Mouse (Mus musculus) forebrain, embryonic 13.5 days (tissue): ENCODE measurements at regions not wholly inside any gene's neighbourhood (a gene's known extent, or its start where the extent isn't known, plus 50 kb on each side); places are given as distances from the start of the nearest gene placed in this dataset.

Experiments used
- ATAC-seq: fragments of 200-750 bp; cut with Nextera tagmentation; 2 replicates; pipeline ENCODE4 v1.8.0; 2017
- H3K27ac ChIP-seq: fragments of 300-500 bp; sonication (generic); 2 replicates; pipeline ENCODE4 v1.5.1; 2015; ENCODE audit warnings: inconsistent platforms, mild to moderate bottlenecking, moderate library complexity
- H3K27me3 ChIP-seq: fragments of 300-500 bp; sonication (generic); 2 replicates; pipeline ENCODE4 v1.6.1; 2015; ENCODE audit warnings: mild to moderate bottlenecking, inconsistent platforms
- H3K36me3 ChIP-seq: fragments of 300-500 bp; sonication (generic); 2 replicates; pipeline ENCODE4 v1.6.1; 2015; ENCODE audit warnings: mild to moderate bottlenecking, inconsistent platforms; ENCODE audit not compliant: poor library complexity, severe bottlenecking
- H3K4me1 ChIP-seq: fragments of 300-500 bp; sonication (generic); 2 replicates; pipeline ENCODE4 v1.6.1; 2015; ENCODE audit warnings: inconsistent platforms
- H3K4me2 ChIP-seq: fragments of 300-500 bp; sonication (generic); 2 replicates; pipeline ENCODE4 v1.6.1; 2015; ENCODE audit warnings: inconsistent platforms, mild to moderate bottlenecking, moderate library complexity
- H3K4me3 ChIP-seq: fragments of 300-500 bp; sonication (generic); 2 replicates; pipeline ENCODE4 v1.5.1; 2015; ENCODE audit warnings: mild to moderate bottlenecking, inconsistent platforms
- H3K9ac ChIP-seq: fragments of 300-500 bp; sonication (generic); 2 replicates; pipeline ENCODE4 v1.6.1; 2015; ENCODE audit warnings: mild to moderate bottlenecking, inconsistent platforms
- H3K9me3 ChIP-seq: fragments of 300-500 bp; sonication (generic); replicated peaks from 2 replicates; pipeline ENCODE4 v1.6.1; 2016; ENCODE audit warnings: inconsistent platforms
- WGBS: fragments of 180-500 bp; shearing (Covaris S2); methylation state at CpG from one replicate; pipeline ENCODE4 v1.1.7; 2015; 5-methylcytosine and 5-hydroxymethylcytosine counted together

GRCm38 (mm10) chr3:154513566-154513965, 82.9 kb upstream of the Cryz start:
- H3K36me3 ChIP-seq = no peaks in the 10 kb centered on the region
- no peak overlapping the region for H3K4me3 ChIP-seq
- no peak overlapping the region for H3K4me2 ChIP-seq
- 90% methylated on average over 4 of the region's 4 CpGs for WGBS
- H3K9ac ChIP-seq = no peak overlapping the region
- no peaks in the 10 kb centered on the region for H3K4me1 ChIP-seq
- no peaks in the 10 kb centered on the region for H3K9me3 ChIP-seq
- no peak overlapping the region for H3K27ac ChIP-seq
- no peaks in the 10 kb centered on the region for H3K27me3 ChIP-seq
- ATAC-seq = no peak

GRCm38 (mm10) chr3:154510160-154510559, 86.4 kb upstream of the Cryz start:
- 56% methylated on average over 3 of the region's 3 CpGs for WGBS

GRCm38 (mm10) chr3:154509394-154509793, 87.1 kb upstream of the Cryz start:
- Histone ChIP-seq H3K27ac (no peak overlapping the region), H3K9me3 (no peaks in the 10 kb centered on the region), H3K27me3 (no peaks in the 10 kb centered on the region), H3K36me3 (no peaks in the 10 kb centered on the region), H3K4me3 (no peak overlapping the region), H3K4me2 (no peak overlapping the region), H3K4me1 (no peaks in the 10 kb centered on the region), H3K9ac (no peak overlapping the region)
- ATAC-seq = no peak
- 77% methylated on average over 6 of the region's 6 CpGs for WGBS

More at GRCm38 (mm10) chr3:154510160-154510559, 86.4 kb upstream of the Cryz start:
- Histone ChIP-seq H3K27me3 (no peaks in the 10 kb centered on the region), H3K27ac (no peak overlapping the region), H3K4me3 (no peak overlapping the region), H3K9me3 (no peaks in the 10 kb centered on the region), H3K9ac (no peak overlapping the region), H3K4me2 (no peak overlapping the region), H3K36me3 (no peaks in the 10 kb centered on the region), H3K4me1 (no peaks in the 10 kb centered on the region)
- ATAC-seq = no peak

GRCm38 (mm10) chr3:154493387-154493920, 103.1 kb upstream of the Cryz start:
- 85% methylated on average over 2 of the region's 2 CpGs for WGBS
- no peak for ATAC-seq
- no peaks in the 10 kb centered on the region for H3K36me3 ChIP-seq
- H3K27me3 ChIP-seq = no peaks in the 10 kb centered on the region
- no peak overlapping the region for H3K4me3 ChIP-seq
- H3K9me3 ChIP-seq = no peaks in the 10 kb centered on the region
- no peaks in the 10 kb centered on the region for H3K4me1 ChIP-seq
- no peak overlapping the region for H3K4me2 ChIP-seq
- no peak overlapping the region for H3K9ac ChIP-seq
- no peak overlapping the region for H3K27ac ChIP-seq

- Histone ChIP-seq H3K9me3 (no peaks in the 10 kb centered on the region), H3K27me3 (peaks cover 12% of the 10 kb centered on the region; the same call in 1 of the 2 replicates), H3K4me3 (no peak overlapping the region), H3K36me3 (no peaks in the 10 kb centered on the region), H3K27ac (no peak overlapping the region), H3K9ac (no peak overlapping the region), H3K4me2 (no peak overlapping the region), H3K4me1 (peaks cover 12% of the 10 kb centered on the region)
- WGBS = 85% methylated on average over 2 of the region's 2 CpGs
- ATAC-seq = no peak
These were observed 124.1 kb upstream of the Cryz start for GRCm38 (mm10) chr3:154472426-154472825.

GRCm38 (mm10) chr3:154467581-154468374, 128.7 kb upstream of the Cryz start:
- ATAC-seq = peak; percentile 92
- Histone ChIP-seq H3K4me1 (peaks cover 13% of the 10 kb centered on the region), H3K4me3 (no peak overlapping the region), H3K9me3 (no peaks in the 10 kb centered on the region), H3K27me3 (peaks cover 16% of the 10 kb centered on the region; the same call in 1 of the 2 replicates), H3K36me3 (no peaks in the 10 kb centered on the region), H3K27ac (0 out of 2 replicates have a peak overlapping the region, but pooled peaks have one; percentile 4), H3K4me2 (peak overlapping the region; percentile 28), H3K9ac (no peak overlapping the region)
- WGBS = 27% methylated on average over 13 of the region's 13 CpGs

- WGBS = 82% methylated on average over 9 of the region's 9 CpGs
- Histone ChIP-seq H3K27me3 (no peaks in the 10 kb centered on the region), H3K36me3 (no peaks in the 10 kb centered on the region), H3K9ac (no peak overlapping the region), H3K27ac (no peak overlapping the region), H3K4me3 (no peak overlapping the region), H3K4me1 (no peaks in the 10 kb centered on the region), H3K9me3 (no peaks in the 10 kb centered on the region), H3K4me2 (no peak overlapping the region)
- no peak for ATAC-seq
These were observed 127.7 kb upstream of the Lhx8 start for GRCm38 (mm10) chr3:154458208-154458607.

GRCm38 (mm10) chr3:154453025-154453424, 122.6 kb upstream of the Lhx8 start:
- no peak for ATAC-seq
- Histone ChIP-seq H3K9me3 (peaks cover 10% of the 10 kb centered on the region; the same call in 1 of the 2 replicates), H3K9ac (no peak overlapping the region), H3K4me2 (no peak overlapping the region), H3K4me3 (no peak overlapping the region), H3K36me3 (no peaks in the 10 kb centered on the region), H3K27me3 (no peaks in the 10 kb centered on the region), H3K27ac (no peak overlapping the region), H3K4me1 (no peaks in the 10 kb centered on the region)

- no peak overlapping the region for H3K4me2 ChIP-seq
- no peak overlapping the region for H3K4me3 ChIP-seq
- H3K36me3 ChIP-seq = no peaks in the 10 kb centered on the region
- no peak overlapping the region for H3K27ac ChIP-seq
- ATAC-seq = no peak
- no peaks in the 10 kb centered on the region for H3K27me3 ChIP-seq
- H3K9ac ChIP-seq = no peak overlapping the region
- peaks cover 12% of the 10 kb centered on the region; the same call in 1 of the 2 replicates for H3K9me3 ChIP-seq
- H3K4me1 ChIP-seq = no peaks in the 10 kb centered on the region
- WGBS = 86% methylated on average over 6 of the region's 6 CpGs
These were observed 122.1 kb upstream of the Lhx8 start for GRCm38 (mm10) chr3:154452585-154452984.

- Histone ChIP-seq H3K4me2 (no peak overlapping the region), H3K9ac (no peak overlapping the region), H3K4me3 (no peak overlapping the region), H3K4me1 (no peaks in the 10 kb centered on the region), H3K9me3 (peaks cover 12% of the 10 kb centered on the region; the same call in 1 of the 2 replicates), H3K27ac (no peak overlapping the region), H3K36me3 (no peaks in the 10 kb centered on the region), H3K27me3 (no peaks in the 10 kb centered on the region)
- ATAC-seq = no peak
- 94% methylated on average over 7 of the region's 7 CpGs for WGBS
These were observed 120.7 kb upstream of the Lhx8 start for GRCm38 (mm10) chr3:154451169-154451568.

GRCm38 (mm10) chr3:154443351-154444075, 113.1 kb upstream of the Lhx8 start:
- ATAC-seq = no peak
- Histone ChIP-seq H3K27ac (no peak overlapping the region), H3K4me2 (no peak overlapping the region), H3K4me3 (no peak overlapping the region), H3K9me3 (0 out of 2 replicates have a peak, but pooled peaks cover 7% of the 10 kb centered on the region), H3K4me1 (peaks cover 6% of the 10 kb centered on the region; the same call in 1 of the 2 replicates), H3K27me3 (no peaks in the 10 kb centered on the region), H3K9ac (no peak overlapping the region), H3K36me3 (no peaks in the 10 kb centered on the region)
- 89% methylated on average over 10 of the region's 10 CpGs for WGBS

GRCm38 (mm10) chr3:154441454-154441853, 111.0 kb upstream of the Lhx8 start:
- peak; percentile 51; the same call in 1 of the 2 replicates for ATAC-seq
- Histone ChIP-seq H3K9me3 (no peaks in the 10 kb centered on the region), H3K4me3 (no peak overlapping the region), H3K4me1 (peaks cover 6% of the 10 kb centered on the region; the same call in 1 of the 2 replicates), H3K27me3 (no peaks in the 10 kb centered on the region), H3K27ac (no peak overlapping the region), H3K9ac (no peak overlapping the region), H3K4me2 (no peak overlapping the region), H3K36me3 (no peaks in the 10 kb centered on the region)
